Mouse (Mus musculus) liver, embryonic 13.5 days (tissue): ENCODE results near the gene Cpsf7. TPM values are rescaled to one million over a fixed set of nuclear protein-coding genes. Genes with fewer than 3 reads are reported as not detected.

Source experiments
- ATAC-seq: fragments of 200-750 bp; cut with Nextera tagmentation; 2 replicates; pipeline ENCODE4 v1.8.0; 2017; ENCODE audit warnings: low read depth, mild to moderate bottlenecking, moderate number of reproducible peaks, moderate library complexity
- DNase-seq: peaks from one replicate; pipeline ENCODE4 v3.0.0; 2022
- H3K27ac ChIP-seq: fragments of 300-500 bp; sonication (generic); 2 replicates; pipeline ENCODE4 v1.5.1; 2015; ENCODE audit warnings: moderate library complexity, mild to moderate bottlenecking, inconsistent platforms
- H3K27me3 ChIP-seq: fragments of 300-500 bp; sonication (generic); 2 replicates; pipeline ENCODE4 v1.6.1; 2015; ENCODE audit warnings: mild to moderate bottlenecking, inconsistent platforms
- H3K36me3 ChIP-seq: fragments of 300-500 bp; sonication (generic); 2 replicates; pipeline ENCODE4 v1.6.1; 2015; ENCODE audit warnings: mild to moderate bottlenecking, inconsistent platforms
- H3K4me1 ChIP-seq: fragments of 300-500 bp; sonication (generic); replicated peaks from 2 replicates; pipeline ENCODE4 v1.6.1; 2015; ENCODE audit warnings: inconsistent platforms
- H3K4me2 ChIP-seq: fragments of 300-500 bp; sonication (generic); 2 replicates; pipeline ENCODE4 v1.6.1; 2015; ENCODE audit warnings: inconsistent platforms, mild to moderate bottlenecking, moderate library complexity
- H3K4me3 ChIP-seq: fragments of 300-500 bp; sonication (generic); replicated peaks from 2 replicates; pipeline ENCODE4 v1.5.1; 2015; ENCODE audit warnings: mild to moderate bottlenecking, inconsistent platforms
- H3K9ac ChIP-seq: fragments of 300-500 bp; sonication (generic); 2 replicates; pipeline ENCODE4 v1.6.1; 2015; ENCODE audit warnings: mild to moderate bottlenecking, inconsistent platforms
- H3K9me3 ChIP-seq: fragments of 300-500 bp; sonication (generic); replicated peaks from 2 replicates; pipeline ENCODE4 v1.6.1; 2016; ENCODE audit warnings: inconsistent platforms
- WGBS: fragments of 180-500 bp; shearing (Covaris S2); methylation state at CpG from one replicate; pipeline ENCODE4 v1.1.7; 2015; ENCODE audit not compliant: insufficient replicate concordance; 5-methylcytosine and 5-hydroxymethylcytosine counted together
- polyA plus RNA-seq: library from polyadenylated mRNA; unstranded; fragments of >200 nt; fragmentation: Nextera tagmentation; extraction: Ambion mirVana; gene quantifications from 2 replicates; pipeline ENCODE4 v1.2.1, GENCODE M21; 2015

Cpsf7 gene
- polyA plus RNA-seq, result 9.7 and 13.5 TPM in 2 replicates

GRCm38 (mm10) chr19:10525106-10525901 lies at the start of gene Cpsf7:
TSS of gene Cpsf7 (plus strand) at chr19:10525266.
- under 1% methylated on average over 75 of the region's 93 CpGs for WGBS
- H3K36me3 ChIP-seq, result peaks cover 37% of the 10 kb centered on the region
- DNase-seq, result peak; percentile 82
- H3K27me3 ChIP-seq, result no peaks in the 10 kb centered on the region
- H3K4me2 ChIP-seq, result peak within 1 kb of the TSS; percentile 73
- peak within 1 kb of the TSS; percentile 97 for H3K9ac ChIP-seq
- peak within 1 kb of the TSS; percentile 87 for H3K4me3 ChIP-seq
- H3K9me3 ChIP-seq, result no peaks in the 10 kb centered on the region
- ATAC-seq, result peak; percentile 89
- peaks cover 57% of the 10 kb centered on the region for H3K4me1 ChIP-seq
- peak within 1 kb of the TSS; percentile 98 for H3K27ac ChIP-seq

- WGBS, result 45% methylated on average over 4 of the region's 4 CpGs
- Histone ChIP-seq H3K36me3 (no peaks in the 10 kb centered on the region), H3K4me2 (no peak overlapping the region), H3K9ac (no peak overlapping the region), H3K4me1 (no peaks in the 10 kb centered on the region), H3K27me3 (0 out of 2 replicates have a peak, but pooled peaks cover 2% of the 10 kb centered on the region), H3K9me3 (no peaks in the 10 kb centered on the region), H3K4me3 (no peak overlapping the region), H3K27ac (no peak overlapping the region)
- DNase-seq, result no peak
- no peak for ATAC-seq
Observed at GRCm38 (mm10) chr19:10479541-10479940, 45.5 kb upstream of the Cpsf7 start.

GRCm38 (mm10) chr19:10482703-10483102 lies 42.4 kb upstream of the Cpsf7 start, which contains the start of gene Ppp1r32:
TSS of gene Ppp1r32 (minus strand) at chr19:10482928.
- no peak within 1 kb of the TSS for H3K9ac ChIP-seq
- H3K36me3 ChIP-seq, result no peaks in the 10 kb centered on the region
- no peak within 1 kb of the TSS for H3K27ac ChIP-seq
- ATAC-seq (no peak), DNase-seq (no peak)
- H3K4me3 ChIP-seq, result no peak within 1 kb of the TSS
- H3K27me3 ChIP-seq, result 0 out of 2 replicates have a peak, but pooled peaks cover 12% of the 10 kb centered on the region
- no peak within 1 kb of the TSS for H3K4me2 ChIP-seq
- 26% methylated on average over 6 of the region's 6 CpGs for WGBS
- H3K4me1 ChIP-seq, result no peaks in the 10 kb centered on the region
- H3K9me3 ChIP-seq, result no peaks in the 10 kb centered on the region

- Histone ChIP-seq H3K36me3 (no peaks in the 10 kb centered on the region), H3K4me1 (no peaks in the 10 kb centered on the region), H3K4me3 (no peak overlapping the region), H3K4me2 (no peak overlapping the region), H3K27me3 (peaks cover 10% of the 10 kb centered on the region; the same call in 1 of the 2 replicates), H3K9me3 (no peaks in the 10 kb centered on the region), H3K9ac (no peak overlapping the region), H3K27ac (no peak overlapping the region)
- WGBS, result 23% methylated on average over 9 of the region's 9 CpGs
- DNase-seq, result peak; percentile 42
- ATAC-seq, result peak; percentile 43; the same call in 1 of the 2 replicates
Observed at GRCm38 (mm10) chr19:10486264-10486738, 38.8 kb upstream of the Cpsf7 start.

GRCm38 (mm10) chr19:10495670-10496069 lies 29.4 kb upstream of the Cpsf7 start:
- ATAC-seq (no peak), DNase-seq (no peak)
- H3K36me3 ChIP-seq, result peaks cover 30% of the 10 kb centered on the region
- no peak overlapping the region for H3K27ac ChIP-seq
- no peaks in the 10 kb centered on the region for H3K4me1 ChIP-seq
- H3K9me3 ChIP-seq, result no peaks in the 10 kb centered on the region
- H3K27me3 ChIP-seq, result peaks cover 4% of the 10 kb centered on the region; the same call in 1 of the 2 replicates
- H3K9ac ChIP-seq, result no peak overlapping the region
- no peak overlapping the region for H3K4me2 ChIP-seq
- 85% methylated on average over 1 of the region's 1 CpGs for WGBS
- H3K4me3 ChIP-seq, result no peak overlapping the region

GRCm38 (mm10) chr19:10496976-10497375 lies 28.1 kb upstream of the Cpsf7 start:
- H3K9me3 ChIP-seq, result no peaks in the 10 kb centered on the region
- no peak for DNase-seq
- H3K4me2 ChIP-seq, result no peak overlapping the region
- 55% methylated on average over 2 of the region's 2 CpGs for WGBS
- no peaks in the 10 kb centered on the region for H3K4me1 ChIP-seq
- no peak for ATAC-seq
- no peak overlapping the region for H3K4me3 ChIP-seq
- H3K9ac ChIP-seq, result no peak overlapping the region
- peaks cover 4% of the 10 kb centered on the region; the same call in 1 of the 2 replicates for H3K27me3 ChIP-seq
- no peak overlapping the region for H3K27ac ChIP-seq
- peaks cover 43% of the 10 kb centered on the region for H3K36me3 ChIP-seq

- 28% methylated on average over 8 of the region's 8 CpGs for WGBS
- Histone ChIP-seq H3K27me3 (no peaks in the 10 kb centered on the region), H3K4me2 (no peak overlapping the region), H3K4me3 (no peak overlapping the region), H3K36me3 (peaks cover 49% of the 10 kb centered on the region), H3K9me3 (no peaks in the 10 kb centered on the region), H3K4me1 (no peaks in the 10 kb centered on the region), H3K27ac (no peak overlapping the region), H3K9ac (no peak overlapping the region)
- ATAC-seq, result no peak
- DNase-seq, result no peak
Observed at GRCm38 (mm10) chr19:10497512-10498160, 27.4 kb upstream of the Cpsf7 start.

- no peak for ATAC-seq
Observed at GRCm38 (mm10) chr19:10500581-10500980, 24.5 kb upstream of the Cpsf7 start.

GRCm38 (mm10) chr19:10502571-10502970 lies 22.5 kb upstream of the Cpsf7 start:
- H3K27me3 ChIP-seq, result no peaks in the 10 kb centered on the region
- H3K27ac ChIP-seq, result no peak overlapping the region
- H3K9me3 ChIP-seq, result no peaks in the 10 kb centered on the region
- no peak overlapping the region for H3K4me3 ChIP-seq
- H3K9ac ChIP-seq, result no peak overlapping the region
- no peaks in the 10 kb centered on the region for H3K4me1 ChIP-seq
- 15% methylated on average over 4 of the region's 4 CpGs for WGBS
- ATAC-seq, result peak; percentile 65
- peaks cover 78% of the 10 kb centered on the region for H3K36me3 ChIP-seq
- H3K4me2 ChIP-seq, result no peak overlapping the region
- peak; percentile 29 for DNase-seq

More at GRCm38 (mm10) chr19:10500581-10500980, 24.5 kb upstream of the Cpsf7 start:
- Histone ChIP-seq H3K9ac (no peak overlapping the region), H3K27ac (no peak overlapping the region), H3K36me3 (peaks cover 64% of the 10 kb centered on the region), H3K9me3 (no peaks in the 10 kb centered on the region), H3K4me2 (no peak overlapping the region), H3K4me3 (no peak overlapping the region), H3K27me3 (no peaks in the 10 kb centered on the region), H3K4me1 (no peaks in the 10 kb centered on the region)
- DNase-seq, result no peak
- WGBS, result 85% methylated on average over 8 of the region's 8 CpGs

- DNase-seq, result no peak
- H3K27me3 ChIP-seq, result no peaks in the 10 kb centered on the region
- no peak overlapping the region for H3K27ac ChIP-seq
- no peak overlapping the region for H3K9ac ChIP-seq
- WGBS, result 66% methylated on average over 6 of the region's 6 CpGs
- H3K4me3 ChIP-seq, result no peak overlapping the region
- H3K36me3 ChIP-seq, result peaks cover 62% of the 10 kb centered on the region
- H3K4me1 ChIP-seq, result no peaks in the 10 kb centered on the region
- H3K9me3 ChIP-seq, result no peaks in the 10 kb centered on the region
- H3K4me2 ChIP-seq, result no peak overlapping the region
- ATAC-seq, result no peak
Observed at GRCm38 (mm10) chr19:10510759-10511330, 14.2 kb upstream of the Cpsf7 start.

- H3K9me3 ChIP-seq, result no peaks in the 10 kb centered on the region
- H3K27me3 ChIP-seq, result no peaks in the 10 kb centered on the region
- peaks cover 36% of the 10 kb centered on the region for H3K36me3 ChIP-seq
- peaks cover 42% of the 10 kb centered on the region for H3K4me1 ChIP-seq
- H3K4me2 ChIP-seq, result no peak overlapping the region
- no peak overlapping the region for H3K9ac ChIP-seq
- DNase-seq, result no peak
- ATAC-seq, result no peak
- 54% methylated on average over 1 of the region's 1 CpGs for WGBS
- no peak overlapping the region for H3K4me3 ChIP-seq
- peak overlapping the region; percentile 24; the same call in 1 of the 2 replicates for H3K27ac ChIP-seq
Observed at GRCm38 (mm10) chr19:10520355-10520754, 4.7 kb upstream of the Cpsf7 start.
